Mouse (Mus musculus) left cerebral cortex, postnatal 25 days (tissue): ENCODE results near the gene Foxl1. TPM values are rescaled to one million over a fixed set of nuclear protein-coding genes. Genes with fewer than 3 reads are reported as not detected.

Experiments used
- DNase-seq, 2 experiments: peaks; one replicate each; pipeline ENCODE4 v3.0.0; 2022; ENCODE audit warnings: low spot score in 2 of 2, mixed read lengths in 1 of 2
- intact Hi-C: fragments of 180-260 bp; cut with DNase I; formaldehyde crosslinking; loops from one replicate; pipeline ENCODE4 v1.15.1; 2025
- total RNA-seq, 2 experiments: library from RNA; stranded (reverse); gene quantifications; 2 replicates each; pipeline ENCODE4 v1.2.3; 2021

Foxl1 gene
- total RNA-seq, 2 experiments from 2014 or later, result 0.16 to 0.30 TPM

- intact Hi-C loops, result no loop called here
- DNase-seq, result no peak
Measured at GRCm38 (mm10) chr8:121152394-121152793, 24.7 kb downstream of the Foxl1 start.

- intact Hi-C loops, result no loop called here
- DNase-seq, result no peak
Measured at GRCm38 (mm10) chr8:121156990-121157491, 29.3 kb downstream of the Foxl1 start.

- DNase-seq, result no peak
- intact Hi-C loops, result no loop called here
Measured at GRCm38 (mm10) chr8:121158812-121159211, 31.1 kb downstream of the Foxl1 start.

- intact Hi-C loops, result no loop called here
Measured at GRCm38 (mm10) chr8:121161437-121161836, 33.7 kb downstream of the Foxl1 start.

GRCm38 (mm10) chr8:121162413-121162812, 34.7 kb downstream of the Foxl1 start:
- intact Hi-C loops, result no loop called here
- DNase-seq, result no peak

More at GRCm38 (mm10) chr8:121161437-121161836, 33.7 kb downstream of the Foxl1 start:
- DNase-seq, result no peak

- DNase-seq, result no peak
- intact Hi-C loops, result no loop called here
Measured at GRCm38 (mm10) chr8:121162906-121163695, 35.4 kb downstream of the Foxl1 start.

- DNase-seq, result no peak
- intact Hi-C loops, result no loop called here
Measured at GRCm38 (mm10) chr8:121164017-121164469, 36.3 kb downstream of the Foxl1 start.

GRCm38 (mm10) chr8:121168033-121168432, 40.3 kb downstream of the Foxl1 start:
- no peak for DNase-seq
- intact Hi-C loops, result no loop called here

- intact Hi-C loops, result no loop called here
- DNase-seq, result no peak
Measured at GRCm38 (mm10) chr8:121170116-121170515, 42.4 kb downstream of the Foxl1 start.

GRCm38 (mm10) chr8:121170626-121171552, 43.1 kb downstream of the Foxl1 start:
- intact Hi-C loops, result no loop called here
- peak; percentile 4 to 26 for DNase-seq

GRCm38 (mm10) chr8:121172567-121172966, 44.8 kb downstream of the Foxl1 start:
- no peak for DNase-seq
- intact Hi-C loops, result no loop called here

GRCm38 (mm10) chr8:121174178-121174577, 46.4 kb downstream of the Foxl1 start:
- no peak for DNase-seq
- intact Hi-C loops, result no loop called here

- DNase-seq, result no peak
- intact Hi-C loops, result no loop called here
Measured at GRCm38 (mm10) chr8:121174721-121175539, 47.2 kb downstream of the Foxl1 start.

- DNase-seq, result no peak
- intact Hi-C loops, result no loop called here
Measured at GRCm38 (mm10) chr8:121175540-121176090, 47.9 kb downstream of the Foxl1 start.

GRCm38 (mm10) chr8:121176291-121176690, 48.6 kb downstream of the Foxl1 start:
- intact Hi-C loops, result no loop called here

More at GRCm38 (mm10) chr8:121176291-121176690, 48.6 kb downstream of the Foxl1 start:
- DNase-seq, result peak in 1 of 2 experiments; percentile 3
